Mouse (Mus musculus): ENCODE measurements around the gene Proser2.
"Not testable (repeated sequence)": the region's sequence is repeated elsewhere in the genome, so short reads cannot be mapped to it uniquely, and the experiment has no call there.

The Proser2 gene

GRCm38 (mm10) chr2:6133871-6134270, 3.9 kb upstream of the Proser2 start:
- DNase-seq (ENCODE audit: low read depth in 2 of 2, low spot score in 2 of 2), result no peak

GRCm38 (mm10) chr2:6128881-6129280, 1.1 kb downstream of the Proser2 start:
- DNase-seq (ENCODE audit: low read depth in 2 of 2, low spot score in 2 of 2), result no peak

- no peak for DNase-seq (ENCODE audit: low read depth in 2 of 2, low spot score in 2 of 2)
Observed at GRCm38 (mm10) chr2:6128136-6128805, 1.7 kb downstream of the Proser2 start.

GRCm38 (mm10) chr2:6123046-6123445, 7.0 kb downstream of the Proser2 start:
- DNase-seq (ENCODE audit: low read depth in 2 of 2, low spot score in 2 of 2), result no peak

GRCm38 (mm10) chr2:6121091-6121490, 8.9 kb downstream of the Proser2 start:
- DNase-seq (ENCODE audit: low read depth in 2 of 2, low spot score in 2 of 2), result no peak

GRCm38 (mm10) chr2:6118246-6118645, 11.8 kb downstream of the Proser2 start:
- DNase-seq (ENCODE audit: low read depth in 2 of 2, low spot score in 2 of 2), result no peak

- DNase-seq (ENCODE audit: low read depth in 2 of 2, low spot score in 2 of 2), result no peak
Observed at GRCm38 (mm10) chr2:6113792-6114191, 16.2 kb downstream of the Proser2 start.

GRCm38 (mm10) chr2:6112619-6113018, 17.4 kb downstream of the Proser2 start:
- no peak for DNase-seq (ENCODE audit: low read depth in 2 of 2, low spot score in 2 of 2)

GRCm38 (mm10) chr2:6105437-6105836, 24.6 kb downstream of the Proser2 start:
- no peak for DNase-seq (ENCODE audit: low read depth in 2 of 2, low spot score in 2 of 2)

- no peak for DNase-seq (ENCODE audit: low read depth in 2 of 2, low spot score in 2 of 2)
Observed at GRCm38 (mm10) chr2:6100755-6101154, 29.3 kb downstream of the Proser2 start.

GRCm38 (mm10) chr2:6100027-6100749, 29.8 kb downstream of the Proser2 start:
- no peak for DNase-seq (ENCODE audit: low read depth in 2 of 2, low spot score in 2 of 2)

GRCm38 (mm10) chr2:6099443-6099842, 30.6 kb downstream of the Proser2 start:
- no peak for DNase-seq (ENCODE audit: low read depth in 2 of 2, low spot score in 2 of 2)

GRCm38 (mm10) chr2:6098924-6099323, 31.1 kb downstream of the Proser2 start:
- no peak for DNase-seq (ENCODE audit: low read depth in 2 of 2, low spot score in 2 of 2)

- DNase-seq (ENCODE audit: low read depth in 2 of 2, low spot score in 2 of 2), result no peak
Observed at GRCm38 (mm10) chr2:6097113-6097716, 32.8 kb downstream of the Proser2 start.

GRCm38 (mm10) chr2:6089941-6090340, 40.1 kb downstream of the Proser2 start:
- DNase-seq (ENCODE audit: low read depth in 2 of 2, low spot score in 2 of 2), result not testable (repeated sequence)

- no peak for DNase-seq (ENCODE audit: low read depth in 2 of 2, low spot score in 2 of 2)
Observed at GRCm38 (mm10) chr2:6087151-6087550, 42.9 kb downstream of the Proser2 start.

- no peak for DNase-seq (ENCODE audit: low read depth in 2 of 2, low spot score in 2 of 2)
Observed at GRCm38 (mm10) chr2:6085622-6086530, 44.1 kb downstream of the Proser2 start.

- DNase-seq (ENCODE audit: low read depth in 2 of 2, low spot score in 2 of 2), result no peak
Observed at GRCm38 (mm10) chr2:6083696-6084095, 46.3 kb downstream of the Proser2 start.

GRCm38 (mm10) chr2:6082615-6083014, 47.4 kb downstream of the Proser2 start:
- no peak for DNase-seq (ENCODE audit: low read depth in 2 of 2, low spot score in 2 of 2)

- DNase-seq (ENCODE audit: low read depth in 2 of 2, low spot score in 2 of 2), result no peak
Observed at GRCm38 (mm10) chr2:6081108-6081507, 48.9 kb downstream of the Proser2 start.

- no peak for DNase-seq (ENCODE audit: low read depth in 2 of 2, low spot score in 2 of 2)
Observed at GRCm38 (mm10) chr2:6080037-6080436, 50.0 kb downstream of the Proser2 start.
